Mouse (Mus musculus) kidney, postnatal 10 days (tissue): ENCODE results near the gene Hddc3.
A peak's percentile ranks its signal among the peaks of the same experiment; 100 is the strongest.
"Not testable (repeated sequence)": the region's sequence is repeated elsewhere in the genome, so short reads cannot be mapped to it uniquely, and the experiment has no call there.

ENCODE experiments used
- DNase-seq: peaks from one replicate; pipeline ENCODE4 v3.0.0; 2021; ENCODE audit warnings: mixed read lengths

The Hddc3 gene

GRCm38 (mm10) chr7:80371041-80371751 is 28.3 kb downstream of the Hddc3 start, which contains the start of gene Man2a2:
Gene Man2a2, minus strand, starts transcription at chr7:80371375.
- DNase-seq = peak; percentile 91

DNA sequence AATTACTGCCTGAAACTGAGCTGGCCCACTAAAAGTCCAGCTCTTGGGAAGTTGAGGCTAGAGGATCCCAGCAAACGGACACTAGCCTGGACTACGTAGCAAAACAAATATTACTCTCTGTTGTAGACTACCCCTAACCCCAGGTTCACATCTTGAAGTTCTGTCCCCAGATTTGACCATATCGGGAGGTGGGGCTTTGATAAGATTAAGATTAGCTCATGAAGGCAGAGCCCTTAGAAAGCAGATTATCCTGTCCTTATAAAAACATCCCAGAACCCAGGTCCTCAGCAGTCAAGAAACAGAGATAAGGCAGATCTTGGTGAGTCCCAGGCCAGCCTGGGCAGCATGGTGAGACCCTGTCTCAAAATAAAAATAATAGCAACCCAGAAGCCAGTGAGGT is 29.3 kb downstream of the Hddc3 start:
- DNase-seq = no peak

DNA sequence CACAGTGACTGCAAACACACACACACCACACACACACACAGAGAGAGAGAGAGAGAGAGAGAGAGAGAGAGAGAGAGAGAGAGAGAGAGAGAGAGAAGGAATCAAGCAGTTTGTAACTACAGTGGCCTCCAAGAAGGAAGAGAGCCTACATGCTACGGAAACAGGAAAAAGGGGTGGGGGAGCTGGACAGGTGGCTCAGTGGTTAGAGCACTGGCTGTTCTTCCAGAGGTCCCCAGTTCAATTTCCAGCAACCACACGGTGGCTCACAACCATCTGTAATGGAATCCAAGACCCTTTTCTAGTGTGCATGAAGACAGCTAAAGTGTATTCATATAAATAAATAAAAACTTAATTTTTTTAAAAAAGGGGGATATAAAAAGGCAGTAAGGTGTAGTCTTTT is 29.8 kb downstream of the Hddc3 start:
- DNase-seq = no peak

DNA sequence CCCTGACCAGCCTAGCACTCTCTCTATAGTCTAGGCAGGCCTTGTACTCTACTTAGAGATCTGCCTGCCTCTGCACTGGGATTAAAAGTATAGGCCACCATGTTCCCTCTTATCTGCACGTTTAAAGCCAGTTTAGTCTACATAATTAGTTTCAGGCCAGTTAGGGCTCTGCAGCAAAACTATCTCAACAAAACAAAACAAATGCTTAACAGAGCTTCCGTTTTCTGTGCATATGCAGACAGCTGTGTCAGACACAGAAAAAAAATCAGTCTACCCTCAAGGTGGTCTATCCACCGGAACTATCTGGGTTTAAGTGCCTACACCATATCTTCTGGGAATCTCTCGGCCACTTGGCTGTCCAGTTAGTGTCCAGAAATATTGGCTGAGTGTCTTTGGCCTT is 30.4 kb downstream of the Hddc3 start:
- DNase-seq = no peak

DNA sequence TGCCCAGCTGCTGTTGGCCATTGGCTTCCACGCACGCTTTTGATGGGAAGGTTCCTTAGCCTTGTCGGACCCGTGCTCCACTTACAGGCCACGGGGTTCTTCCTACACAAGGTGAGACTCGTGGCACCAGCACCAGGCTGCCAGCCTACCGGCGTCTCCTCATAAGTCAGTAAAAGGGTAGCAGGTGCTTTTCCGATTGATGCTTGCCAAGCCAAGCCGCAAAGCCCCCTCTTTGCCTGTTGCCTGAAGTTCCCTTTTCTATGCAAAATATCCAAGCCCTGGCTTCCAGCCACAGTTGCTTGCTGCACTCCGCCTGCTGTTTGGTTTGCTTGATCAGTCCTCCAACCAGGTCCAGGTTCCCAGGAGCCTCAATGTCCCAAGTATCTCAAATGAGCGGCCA is 30.9 kb downstream of the Hddc3 start:
- DNase-seq = no peak

- DNase-seq = no peak
Measured at GRCm38 (mm10) chr7:80374280-80374679, 31.4 kb downstream of the Hddc3 start.

- DNase-seq = no peak
Measured at GRCm38 (mm10) chr7:80374733-80375132, 31.8 kb downstream of the Hddc3 start.

GRCm38 (mm10) chr7:80375376-80376039 is 32.6 kb downstream of the Hddc3 start:
- DNase-seq = no peak

DNA sequence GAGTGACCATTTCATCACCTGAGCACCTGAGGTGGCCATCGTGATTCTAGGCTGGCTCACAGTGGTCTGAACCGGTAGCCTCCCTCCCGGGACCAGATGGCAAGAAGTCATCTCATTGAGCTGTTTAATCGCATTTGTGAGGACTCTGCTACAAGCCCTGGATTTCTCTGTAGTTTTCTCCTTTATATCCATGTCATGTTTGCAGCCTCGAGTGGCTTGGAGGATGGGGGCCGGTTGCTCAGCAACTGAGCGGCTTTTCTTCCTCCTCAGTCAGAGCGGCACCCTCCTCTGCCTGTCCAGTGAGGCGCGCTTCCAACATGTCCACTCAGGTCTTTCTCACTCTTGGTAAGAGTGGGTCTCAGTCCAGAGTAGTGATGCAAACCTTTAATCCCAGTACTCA is 33.3 kb downstream of the Hddc3 start:
- no peak for DNase-seq

GRCm38 (mm10) chr7:80377471-80377870 is 34.6 kb downstream of the Hddc3 start:
- DNase-seq = peak; percentile 79

- DNase-seq = peak; percentile 57
Measured at GRCm38 (mm10) chr7:80379531-80379930, 36.6 kb downstream of the Hddc3 start.

DNA sequence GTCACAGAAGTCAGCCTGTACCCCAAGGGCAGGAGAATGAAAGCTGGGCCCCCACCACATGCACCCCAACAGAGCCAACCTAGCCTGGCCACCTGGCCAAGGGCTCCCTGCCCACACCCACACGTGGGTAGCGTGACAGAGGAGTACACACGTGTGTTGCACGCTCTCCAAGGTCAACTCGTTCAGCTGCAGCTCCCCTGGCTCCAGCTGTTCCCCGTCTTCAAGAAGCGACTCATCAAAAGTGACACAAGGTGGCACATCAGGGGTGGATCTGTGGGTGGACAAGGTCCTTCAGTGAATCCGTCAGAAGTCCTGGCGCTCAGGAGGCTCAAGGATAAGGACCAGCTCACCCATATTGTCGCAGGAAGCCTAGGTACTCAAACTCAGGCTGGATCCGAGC is 40.0 kb downstream of the Hddc3 start:
- no peak for DNase-seq

DNA sequence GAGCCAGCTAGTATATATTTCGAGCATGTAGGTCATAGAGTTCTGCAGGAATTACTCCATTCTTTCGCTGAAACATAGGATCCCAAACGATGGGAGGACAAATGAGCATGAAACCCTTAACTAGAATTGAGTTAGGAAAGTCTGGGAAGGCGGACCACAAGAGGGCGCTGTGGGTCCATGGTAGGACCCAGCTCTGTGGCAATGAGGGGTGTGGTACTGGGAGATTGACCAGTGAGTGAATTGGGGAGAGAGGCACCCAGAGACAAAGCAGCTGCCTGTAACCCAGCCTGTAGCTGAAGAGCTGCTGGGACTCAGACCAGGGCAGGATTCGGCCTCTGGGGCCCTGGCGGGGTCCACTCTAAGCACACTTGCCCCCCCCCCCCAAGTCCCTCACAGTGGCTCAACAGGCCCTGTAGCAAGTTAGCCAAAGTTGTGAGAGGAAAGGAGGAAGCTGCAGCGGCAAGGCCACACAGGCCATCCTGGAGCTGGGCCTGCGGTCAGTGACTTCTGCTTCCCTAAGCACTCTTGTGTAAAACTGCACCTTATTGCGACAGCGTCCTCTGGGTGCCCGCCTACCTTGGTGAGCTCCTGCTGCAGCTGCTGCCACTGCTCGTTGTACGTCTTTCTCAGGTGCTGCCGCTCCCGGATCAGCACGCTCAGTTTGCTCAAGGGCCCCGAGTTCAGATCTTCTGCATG is 43.5 kb downstream of the Hddc3 start:
- DNase-seq = peak; percentile 97

- DNase-seq = peak; percentile 58
Measured at GRCm38 (mm10) chr7:80387033-80387632, 44.2 kb downstream of the Hddc3 start.

DNA sequence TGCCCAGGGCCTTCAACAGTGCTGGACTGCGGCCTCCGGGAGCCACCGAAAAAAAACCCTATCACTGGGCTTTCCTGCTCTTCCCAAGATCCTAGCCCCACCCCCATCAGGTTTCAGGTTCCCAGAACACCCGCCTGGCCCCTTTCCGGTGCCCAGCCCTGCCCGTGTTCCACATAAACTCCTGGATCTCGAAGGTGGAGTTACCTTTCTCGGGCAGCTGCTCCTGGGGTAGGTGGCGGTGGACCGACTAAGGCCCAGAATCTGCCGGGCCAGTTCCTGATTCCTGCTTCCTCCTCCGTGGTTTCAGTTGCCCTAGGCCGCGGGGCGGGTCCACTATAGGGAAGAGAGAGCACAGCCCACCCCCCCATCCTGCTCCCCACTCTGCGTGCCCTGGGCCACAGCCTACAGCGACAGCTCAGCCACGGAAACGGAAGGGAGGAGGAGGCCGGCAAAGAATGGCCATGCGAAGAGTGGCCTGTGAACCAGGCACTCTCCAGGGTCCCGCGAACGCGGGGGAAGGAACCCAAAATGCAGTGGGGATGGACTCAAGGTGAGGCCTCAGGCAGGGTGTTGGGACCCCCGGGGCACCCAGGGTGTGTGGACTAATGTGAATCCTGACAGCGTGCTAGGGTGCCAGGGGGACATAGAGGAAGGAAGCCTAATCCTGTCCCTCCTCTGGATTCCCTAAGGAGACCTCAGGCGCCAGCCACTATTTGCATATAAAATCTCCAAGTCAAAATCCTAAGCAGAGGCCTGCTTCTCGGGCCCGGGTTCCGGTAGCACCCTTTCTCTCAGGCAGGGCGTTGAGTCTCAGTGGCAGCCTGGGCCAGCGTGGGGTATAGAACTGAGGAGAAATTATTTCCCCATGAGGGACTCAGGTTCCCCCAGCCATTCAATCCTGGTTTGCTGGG is 45.0 kb downstream of the Hddc3 start, which contains the start of gene Fes:
Fes (minus strand) TSS at position 314 of the 911 bp plus-strand sequence.
- DNase-seq = peak; percentile 86

DNA sequence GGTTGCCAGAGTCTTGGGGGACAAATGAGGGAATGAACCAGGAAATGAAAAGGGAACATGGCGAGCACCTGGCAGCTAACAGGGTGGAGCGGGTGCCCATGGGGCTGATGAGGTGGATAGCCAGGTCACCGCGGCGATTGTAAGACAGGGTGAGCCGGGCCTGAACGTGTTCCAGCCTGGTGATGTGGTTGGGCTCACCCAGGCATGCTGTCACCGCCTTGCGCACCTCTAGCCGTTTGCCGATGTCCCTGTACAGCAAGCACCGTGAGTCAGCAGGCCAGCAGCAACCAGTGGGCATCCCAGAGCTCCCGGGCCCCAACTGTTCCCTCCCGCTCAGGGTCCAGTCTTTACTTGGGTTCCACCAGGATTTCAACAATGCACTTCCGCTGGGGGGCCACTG is 49.2 kb downstream of the Hddc3 start:
- DNase-seq = no peak

- DNase-seq = no peak
Measured at GRCm38 (mm10) chr7:80394600-80394999, 51.7 kb downstream of the Hddc3 start.

DNA sequence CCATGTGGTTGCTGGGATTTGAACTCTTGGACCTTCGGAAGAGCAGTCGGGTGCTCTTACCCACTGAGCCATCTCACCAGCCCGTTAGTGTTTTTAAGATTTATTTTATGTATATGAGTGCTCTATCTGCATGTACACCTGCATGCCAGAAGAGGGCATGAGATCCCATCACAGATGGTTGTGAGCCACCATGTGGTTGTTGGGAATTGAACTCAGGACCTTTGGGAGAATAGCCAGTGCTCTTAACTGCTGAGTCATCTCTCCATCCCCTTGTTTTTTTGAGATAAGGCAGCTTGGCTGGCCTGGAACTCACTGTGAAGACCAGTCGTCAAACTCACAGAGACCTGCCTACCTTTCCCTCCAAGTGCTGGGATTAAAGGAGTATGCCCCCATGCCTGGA is 53.5 kb downstream of the Hddc3 start:
- not testable (repeated sequence) for DNase-seq

- no peak for DNase-seq
Measured at GRCm38 (mm10) chr7:80397986-80398385, 55.1 kb downstream of the Hddc3 start.

- no peak for DNase-seq
Measured at GRCm38 (mm10) chr7:80398654-80399444, 55.9 kb downstream of the Hddc3 start.

- DNase-seq = peak; percentile 71
Measured at GRCm38 (mm10) chr7:80400099-80400498, 57.2 kb downstream of the Hddc3 start.
